Mouse (Mus musculus): ENCODE measurements around the gene Lrtm2. TPM values are rescaled to one million over a fixed set of nuclear protein-coding genes. Genes with fewer than 3 reads are reported as not detected.

Lrtm2 gene
- polyA plus RNA-seq, 1 experiment from 2014 or later, result 3.6 TPM

DNA sequence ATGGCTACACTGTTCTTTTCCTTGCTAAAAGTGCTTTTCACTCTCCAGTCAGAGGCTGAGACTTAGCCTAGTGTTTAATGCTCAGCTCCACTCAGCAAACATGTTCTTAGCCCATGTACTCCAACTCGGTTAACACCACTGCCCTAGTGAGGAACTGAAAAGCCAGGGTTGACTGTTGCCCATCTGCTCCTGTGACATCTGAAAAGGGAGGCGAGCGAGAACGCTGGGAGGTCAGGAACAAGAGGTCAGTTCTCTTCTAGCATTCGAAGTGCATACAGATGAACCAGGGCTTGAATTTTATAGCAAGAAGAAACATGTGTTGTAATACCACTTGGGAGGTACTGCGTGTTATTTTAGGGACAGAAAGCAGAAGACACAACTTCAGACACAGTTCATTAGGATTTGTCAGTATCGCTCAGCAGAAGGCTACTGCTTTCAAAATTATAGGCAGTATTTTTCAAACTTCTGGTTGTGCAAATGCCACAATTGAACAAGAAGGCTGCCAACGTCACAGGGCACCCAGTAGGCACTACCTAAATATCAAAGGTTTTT, 27.5 kb upstream of the Lrtm2 start:
- no peak for ATAC-seq
- Histone ChIP-seq H3K9ac (replicated peaks) (no peak overlapping the region), H3K9me3 (no peaks in the 10 kb centered on the region), H3K27me3 (no peaks in the 10 kb centered on the region), H3K27ac (no peak overlapping the region), H3K4me1 (replicated peaks) (no peaks in the 10 kb centered on the region), H3K4me3 (replicated peaks) (no peak overlapping the region), H3K4me2 (replicated peaks) (no peak overlapping the region), H3K36me3 (peaks cover 78% of the 10 kb centered on the region)
- WGBS, result 85% methylated on average over 8 of the region's 8 CpGs

GRCm38 (mm10) chr6:119352501-119352900, 21.9 kb upstream of the Lrtm2 start:
- Histone ChIP-seq H3K4me2 (replicated peaks) (no peak overlapping the region), H3K27ac (no peak overlapping the region), H3K9me3 (no peaks in the 10 kb centered on the region), H3K4me1 (replicated peaks) (no peaks in the 10 kb centered on the region), H3K4me3 (replicated peaks) (no peak overlapping the region), H3K27me3 (no peaks in the 10 kb centered on the region), H3K9ac (replicated peaks) (no peak overlapping the region), H3K36me3 (peaks cover 50% of the 10 kb centered on the region)
- WGBS, result 95% methylated on average over 6 of the region's 6 CpGs
- ATAC-seq, result no peak

DNA sequence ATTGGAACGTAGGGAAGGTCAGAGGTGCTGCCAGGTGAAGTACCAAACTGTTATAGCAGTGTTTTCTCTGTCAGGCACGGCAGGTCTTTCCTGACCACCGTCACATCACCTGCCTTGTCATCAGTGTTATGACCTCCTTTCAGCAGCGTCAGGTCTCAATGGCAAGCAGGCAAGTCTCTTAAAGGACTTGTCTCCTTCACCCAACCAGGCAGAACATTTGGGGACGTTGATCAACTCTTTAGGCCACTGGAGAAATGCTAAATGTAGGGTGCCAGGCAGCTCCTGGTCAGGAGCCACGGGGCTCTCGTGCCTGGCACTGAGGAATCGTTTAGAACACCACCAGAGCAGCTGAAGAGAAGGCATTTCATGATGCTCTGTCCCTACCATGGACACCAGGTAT, 21.1 kb upstream of the Lrtm2 start:
- no peak overlapping the region for H3K4me2 ChIP-seq (replicated peaks)
- H3K27ac ChIP-seq, result no peak overlapping the region
- no peaks in the 10 kb centered on the region for H3K27me3 ChIP-seq
- peaks cover 43% of the 10 kb centered on the region for H3K36me3 ChIP-seq
- no peak overlapping the region for H3K9ac ChIP-seq (replicated peaks)
- no peaks in the 10 kb centered on the region for H3K4me1 ChIP-seq (replicated peaks)
- 86% methylated on average over 8 of the region's 8 CpGs for WGBS
- no peaks in the 10 kb centered on the region for H3K9me3 ChIP-seq
- no peak for ATAC-seq
- H3K4me3 ChIP-seq (replicated peaks), result no peak overlapping the region

DNA sequence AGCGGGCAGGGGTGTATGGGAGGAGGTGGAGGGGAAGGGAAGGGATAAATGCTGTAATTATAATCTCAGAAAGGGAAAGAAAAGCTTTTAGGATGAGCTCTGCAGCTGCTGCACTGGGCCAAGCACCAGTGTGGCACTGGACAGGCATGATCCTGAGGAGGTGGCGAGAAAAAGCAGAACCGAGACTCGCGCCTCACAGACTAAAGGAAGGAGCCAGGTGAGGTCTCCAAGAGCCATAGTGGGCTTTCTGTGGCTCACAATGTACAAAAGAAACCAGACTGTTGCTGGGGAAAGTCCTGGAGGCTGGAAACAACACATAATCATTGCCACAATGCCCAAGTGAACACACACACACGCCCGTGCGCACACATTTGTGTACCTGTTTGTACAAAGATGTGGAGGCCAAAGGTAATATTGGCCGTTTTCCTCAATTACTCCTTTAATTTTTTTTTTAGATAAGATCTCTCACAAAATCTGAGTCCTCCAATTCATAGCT, 20.2 kb upstream of the Lrtm2 start:
- Histone ChIP-seq H3K4me3 (replicated peaks) (no peak overlapping the region), H3K4me1 (replicated peaks) (no peaks in the 10 kb centered on the region), H3K27ac (peak overlapping the region; percentile 7; the same call in 1 of the 2 replicates), H3K9me3 (no peaks in the 10 kb centered on the region), H3K36me3 (peaks cover 36% of the 10 kb centered on the region), H3K9ac (replicated peaks) (no peak overlapping the region), H3K4me2 (replicated peaks) (no peak overlapping the region), H3K27me3 (no peaks in the 10 kb centered on the region)
- WGBS, result 86% methylated on average over 9 of the region's 9 CpGs
- no peak for ATAC-seq

GRCm38 (mm10) chr6:119348234-119348633, 17.7 kb upstream of the Lrtm2 start:
- Histone ChIP-seq H3K4me1 (replicated peaks) (no peaks in the 10 kb centered on the region), H3K4me2 (replicated peaks) (no peak overlapping the region), H3K9me3 (no peaks in the 10 kb centered on the region), H3K36me3 (peaks cover 12% of the 10 kb centered on the region), H3K27ac (no peak overlapping the region), H3K9ac (replicated peaks) (no peak overlapping the region), H3K4me3 (replicated peaks) (no peak overlapping the region), H3K27me3 (no peaks in the 10 kb centered on the region)
- peak; percentile 78 for ATAC-seq
- WGBS, result 0% methylated on average over 1 of the region's 1 CpGs

DNA sequence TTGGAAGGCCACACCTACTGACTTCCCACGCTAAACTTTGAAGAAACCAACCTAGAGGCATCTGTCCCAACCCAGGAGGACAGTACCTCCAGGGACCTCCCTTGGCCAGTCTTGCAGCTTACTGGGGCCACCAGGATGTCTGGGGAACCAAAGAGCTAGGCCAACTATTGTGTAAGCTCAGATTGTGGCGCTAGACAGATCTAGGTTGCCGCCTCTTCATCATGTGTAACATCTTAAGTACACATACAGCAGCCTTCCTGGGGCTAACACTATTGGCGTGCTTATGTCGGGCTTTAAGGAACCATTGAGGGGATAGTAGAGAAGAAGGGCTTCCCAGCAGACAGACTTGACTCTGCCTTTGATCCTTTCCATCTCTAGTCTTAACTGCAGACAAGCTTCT, 17.2 kb upstream of the Lrtm2 start:
- Histone ChIP-seq H3K27me3 (no peaks in the 10 kb centered on the region), H3K36me3 (peaks cover 10% of the 10 kb centered on the region; the same call in 1 of the 2 replicates), H3K9me3 (no peaks in the 10 kb centered on the region), H3K4me1 (replicated peaks) (no peaks in the 10 kb centered on the region), H3K9ac (replicated peaks) (no peak overlapping the region; the same call in 1 of the 2 replicates), H3K4me3 (replicated peaks) (no peak overlapping the region), H3K4me2 (replicated peaks) (no peak overlapping the region), H3K27ac (no peak overlapping the region)
- 77% methylated on average over 5 of the region's 5 CpGs for WGBS
- no peak; the same call in 1 of the 2 replicates for ATAC-seq

DNA sequence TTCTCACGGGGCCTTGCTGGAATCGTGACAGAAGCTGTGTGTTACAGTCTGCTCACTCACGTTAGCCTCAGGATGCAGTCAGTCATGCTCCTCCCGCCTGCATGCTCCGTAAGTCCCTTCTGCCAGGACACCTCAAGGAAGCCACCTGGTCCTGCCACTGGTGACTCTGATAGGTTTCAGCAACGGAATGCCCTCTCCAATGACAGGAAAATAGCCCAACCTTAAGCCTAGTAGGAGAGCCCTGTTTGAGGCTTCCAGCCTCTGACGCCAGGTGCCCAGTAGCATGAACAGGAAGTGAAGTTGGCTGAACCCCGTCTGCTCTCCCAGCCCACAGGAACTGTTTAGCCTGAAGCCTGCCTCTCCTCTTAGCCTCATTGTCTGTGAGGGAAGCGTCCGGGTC, 15.7 kb upstream of the Lrtm2 start:
- H3K27ac ChIP-seq, result no peak overlapping the region
- H3K27me3 ChIP-seq, result no peaks in the 10 kb centered on the region
- no peaks in the 10 kb centered on the region for H3K9me3 ChIP-seq
- ATAC-seq, result no peak
- H3K4me2 ChIP-seq (replicated peaks), result no peak overlapping the region
- H3K4me1 ChIP-seq (replicated peaks), result no peaks in the 10 kb centered on the region
- H3K4me3 ChIP-seq (replicated peaks), result no peak overlapping the region
- 0 out of 2 replicates have a peak overlapping the region, but pooled peaks have one; percentile 19 for H3K9ac ChIP-seq (replicated peaks)
- WGBS, result 75% methylated on average over 10 of the region's 10 CpGs
- no peaks in the 10 kb centered on the region for H3K36me3 ChIP-seq

DNA sequence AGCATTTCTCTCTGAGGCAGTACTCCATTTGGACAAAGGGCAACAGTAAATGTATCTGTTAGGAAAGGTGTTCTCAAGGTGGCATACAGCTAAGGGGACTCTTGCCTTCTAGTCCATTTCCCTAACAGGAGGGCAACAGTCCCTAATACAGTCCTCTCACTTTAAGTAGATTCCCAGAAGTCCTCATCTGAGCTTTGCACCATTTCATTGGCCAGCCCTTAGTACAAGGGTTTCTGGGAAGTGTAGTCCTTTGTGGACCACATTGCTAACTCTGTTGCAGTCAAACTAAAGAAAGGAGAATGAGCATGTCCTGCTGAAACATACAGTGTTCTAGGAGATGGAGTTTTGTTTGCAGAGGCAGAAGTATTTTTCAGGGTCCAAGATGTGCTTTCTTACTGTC, 10.8 kb upstream of the Lrtm2 start:
- ATAC-seq, result peak; percentile 92
- H3K4me3 ChIP-seq (replicated peaks), result no peak overlapping the region
- no peak overlapping the region for H3K4me2 ChIP-seq (replicated peaks)
- no peak overlapping the region for H3K27ac ChIP-seq
- no peaks in the 10 kb centered on the region for H3K9me3 ChIP-seq
- peaks cover 12% of the 10 kb centered on the region; the same call in 1 of the 2 replicates for H3K4me1 ChIP-seq (replicated peaks)
- no peaks in the 10 kb centered on the region for H3K36me3 ChIP-seq
- no peaks in the 10 kb centered on the region for H3K27me3 ChIP-seq
- no peak overlapping the region for H3K9ac ChIP-seq (replicated peaks)

- Histone ChIP-seq H3K4me1 (replicated peaks) (peaks cover 12% of the 10 kb centered on the region; the same call in 1 of the 2 replicates), H3K27ac (no peak overlapping the region), H3K9me3 (no peaks in the 10 kb centered on the region), H3K27me3 (no peaks in the 10 kb centered on the region), H3K9ac (replicated peaks) (no peak overlapping the region), H3K4me2 (replicated peaks) (no peak overlapping the region), H3K36me3 (no peaks in the 10 kb centered on the region), H3K4me3 (replicated peaks) (no peak overlapping the region)
- WGBS, result 16% methylated on average over 11 of the region's 11 CpGs
- no peak for ATAC-seq
Observed at GRCm38 (mm10) chr6:119338121-119338912, 7.8 kb upstream of the Lrtm2 start.

DNA sequence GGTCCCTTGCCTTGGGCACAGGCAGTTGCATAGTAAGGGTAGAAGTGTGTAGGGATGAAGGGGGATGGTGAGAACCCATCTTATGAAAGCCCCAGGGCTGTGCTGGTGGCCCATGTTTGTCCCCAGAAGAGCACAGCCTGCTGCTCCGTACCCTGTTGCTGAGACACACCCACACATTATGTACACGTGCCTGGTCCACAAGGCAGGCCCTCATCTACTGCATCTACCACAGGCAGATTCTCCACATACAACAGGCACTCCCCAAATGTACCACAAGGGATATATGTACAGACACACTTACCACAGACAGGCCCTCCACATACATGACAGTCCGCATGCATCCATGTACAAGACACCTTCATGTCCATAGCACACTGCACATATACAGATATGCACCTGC, 6.7 kb upstream of the Lrtm2 start:
- Histone ChIP-seq H3K27ac (no peak overlapping the region), H3K4me3 (replicated peaks) (no peak overlapping the region), H3K9me3 (no peaks in the 10 kb centered on the region), H3K4me1 (replicated peaks) (peaks cover 12% of the 10 kb centered on the region; the same call in 1 of the 2 replicates), H3K36me3 (no peaks in the 10 kb centered on the region), H3K9ac (replicated peaks) (no peak overlapping the region), H3K27me3 (no peaks in the 10 kb centered on the region), H3K4me2 (replicated peaks) (no peak overlapping the region)
- WGBS, result 64% methylated on average over 3 of the region's 3 CpGs
- no peak for ATAC-seq

- WGBS, result 84% methylated on average over 7 of the region's 7 CpGs
- H3K36me3 ChIP-seq, result no peaks in the 10 kb centered on the region
- H3K27me3 ChIP-seq, result peaks cover 9% of the 10 kb centered on the region
- H3K27ac ChIP-seq, result no peak overlapping the region
- H3K9me3 ChIP-seq, result no peaks in the 10 kb centered on the region
- no peak overlapping the region for H3K4me3 ChIP-seq (replicated peaks)
- peaks cover 15% of the 10 kb centered on the region for H3K4me1 ChIP-seq (replicated peaks)
- ATAC-seq, result no peak
- H3K9ac ChIP-seq (replicated peaks), result no peak overlapping the region
- no peak overlapping the region for H3K4me2 ChIP-seq (replicated peaks)
Observed at GRCm38 (mm10) chr6:119336124-119336523, 5.6 kb upstream of the Lrtm2 start.

- Histone ChIP-seq H3K4me3 (replicated peaks) (no peak overlapping the region), H3K27ac (no peak overlapping the region), H3K4me2 (replicated peaks) (no peak overlapping the region), H3K36me3 (no peaks in the 10 kb centered on the region), H3K9ac (replicated peaks) (no peak overlapping the region), H3K4me1 (replicated peaks) (peaks cover 38% of the 10 kb centered on the region), H3K9me3 (no peaks in the 10 kb centered on the region), H3K27me3 (peaks cover 31% of the 10 kb centered on the region)
- no peak for ATAC-seq
- WGBS, result 44% methylated on average over 3 of the region's 3 CpGs
Observed at GRCm38 (mm10) chr6:119333831-119334230, 3.3 kb upstream of the Lrtm2 start.
